ENCODE assay signal across 8 mouse cellular contexts in genomic region chr10:117148361-117149003, GRCm38 (mm10). TPM values are rescaled to one million over a fixed set of nuclear protein-coding genes. Genes with fewer than 3 reads are reported as not detected.
DNase-seq lines count a peak whose midpoint lies in the region; ATAC-seq and TF ChIP-seq lines count a peak whose summit lies in the region.

Gene Frs2 (minus strand): TSS chr10:117148534.

- ATAC-seq in forebrain, embryonic 12.5 days (ENCODE audit: low FRiP score), result peak; percentile 99
- ATAC-seq in heart, postnatal 0 days (ENCODE audit: insufficient read depth, low read depth), result peak; percentile 96
- peak; percentile 92 for ATAC-seq in liver, embryonic 16.5 days (ENCODE audit: low read depth)
- ATAC-seq in neural tube, embryonic 13.5 days (ENCODE audit: low read depth), result peak; percentile 98

- peak within 1 kb of the TSS; percentile 96 for H3K4me2 ChIP-seq in CH12.LX (ENCODE audit: insufficient read depth, low read depth, poor library complexity, severe bottlenecking)
- H3K4me2 ChIP-seq in forebrain, embryonic 12.5 days, result peak within 1 kb of the TSS; percentile 82
- H3K4me2 ChIP-seq in heart, postnatal 0 days (ENCODE audit: low read depth, low read length), result peak within 1 kb of the TSS; percentile 80
- peak within 1 kb of the TSS; percentile 78 for H3K4me2 ChIP-seq in liver, embryonic 16.5 days (ENCODE audit: low read depth, low read length)
- H3K4me2 ChIP-seq in neural tube, embryonic 13.5 days, result peak within 1 kb of the TSS; percentile 78

- H3K36me3 ChIP-seq in CH12.LX (replicated peaks in 1 of 2; ENCODE audit: control insufficient read depth in 1 of 2, insufficient read depth in 1 of 2, low read length in 1 of 2), result no peaks in the 10 kb centered on the region
- no peaks in the 10 kb centered on the region for H3K36me3 ChIP-seq in forebrain, embryonic 12.5 days (replicated peaks)
- no peaks in the 10 kb centered on the region for H3K36me3 ChIP-seq in heart, postnatal 0 days (replicated peaks; ENCODE audit: control insufficient read depth, insufficient read depth, low read length)
- no peaks in the 10 kb centered on the region for H3K36me3 ChIP-seq in liver, embryonic 16.5 days (ENCODE audit: control insufficient read depth, insufficient read depth)
- no peaks in the 10 kb centered on the region for H3K36me3 ChIP-seq in neural tube, embryonic 13.5 days
- no peaks in the 10 kb centered on the region for H3K36me3 ChIP-seq in testis, adult 2 months (ENCODE audit: control insufficient read depth, insufficient read depth, low read length)

- peak; percentile 92 for DNase-seq in CH12.LX (ENCODE audit: extremely low read depth)
- DNase-seq in c-Kit-positive CD71-positive TER-119-negative erythroid progenitor cells, embryonic 14.5 days (ENCODE audit: low read depth), result peak; percentile 93
- DNase-seq in heart, postnatal 0 days (ENCODE audit: low spot score), result peak; percentile 95
- DNase-seq in kidney, postnatal 4 days, result peak; percentile 98 to 99

- TF ChIP-seq POLR2A in CH12.LX (IDR thresholded peaks at IDR 0.05; ENCODE audit: low read depth, low read length), result peak; percentile 90
- TF ChIP-seq POLR2A in testis, adult 2 months (IDR thresholded peaks at IDR 0.05; ENCODE audit: control insufficient read depth, low read depth, low read length), result peak; percentile 61

- no peak for TF ChIP-seq CTCF in CH12.LX (conservative IDR thresholded peaks at IDR 0.05 in 1 of 2, IDR thresholded peaks at IDR 0.05 in 1 of 2; ENCODE audit: low read depth in 2 of 2, low read length in 2 of 2)
- TF ChIP-seq CTCF in heart, postnatal 0 days (IDR thresholded peaks at IDR 0.05; ENCODE audit: low read depth), result no peak
- TF ChIP-seq CTCF in testis, adult 2 months (IDR thresholded peaks at IDR 0.05; ENCODE audit: control insufficient read depth, insufficient read depth, insufficient replicate concordance, low read depth, low read length), result no peak

- H3K27ac ChIP-seq in CH12.LX (ENCODE audit: insufficient read depth, low read depth), result no peak within 1 kb of the TSS
- peak within 1 kb of the TSS; percentile 88 for H3K27ac ChIP-seq in forebrain, embryonic 12.5 days
- peak within 1 kb of the TSS; percentile 90 for H3K27ac ChIP-seq in heart, postnatal 0 days (ENCODE audit: low read depth)
- peak within 1 kb of the TSS; percentile 90 for H3K27ac ChIP-seq in liver, embryonic 16.5 days (ENCODE audit: low read length)
- H3K27ac ChIP-seq in neural tube, embryonic 13.5 days (replicated peaks), result peak within 1 kb of the TSS; percentile 90
- peak within 1 kb of the TSS; percentile 80 for H3K27ac ChIP-seq in testis, adult 2 months (ENCODE audit: control insufficient read depth, insufficient read depth, low read depth, low read length)

- peaks cover 40% of the 10 kb centered on the region for H3K79me2 ChIP-seq in CH12.LX (replicated peaks; ENCODE audit: control insufficient read depth, extremely low read depth, insufficient read depth, poor library complexity, severe bottlenecking)

- H3K9me3 ChIP-seq in CH12.LX (replicated peaks; ENCODE audit: low read length), result no peaks in the 10 kb centered on the region
- no peaks in the 10 kb centered on the region for H3K9me3 ChIP-seq in forebrain, embryonic 12.5 days
- no peaks in the 10 kb centered on the region for H3K9me3 ChIP-seq in heart, postnatal 0 days (replicated peaks; ENCODE audit: control insufficient read depth, low read length)
- H3K9me3 ChIP-seq in liver, embryonic 16.5 days (replicated peaks; ENCODE audit: control insufficient read depth, low read length), result no peaks in the 10 kb centered on the region
- no peaks in the 10 kb centered on the region for H3K9me3 ChIP-seq in neural tube, embryonic 13.5 days

- peak within 1 kb of the TSS; percentile 94 to 99 (median 95) for H3K4me3 ChIP-seq in CH12.LX (replicated peaks in 1 of 3; ENCODE audit: low read depth in 2 of 3, low read length in 2 of 3, poor library complexity in 1 of 3)
- peak within 1 kb of the TSS; percentile 98 for H3K4me3 ChIP-seq in forebrain, embryonic 12.5 days (replicated peaks)
- peak within 1 kb of the TSS; percentile 95 for H3K4me3 ChIP-seq in heart, postnatal 0 days (ENCODE audit: low read depth, low read length)
- H3K4me3 ChIP-seq in liver, embryonic 16.5 days (ENCODE audit: low read depth, low read length), result peak within 1 kb of the TSS; percentile 98
- H3K4me3 ChIP-seq in neural tube, embryonic 13.5 days, result peak within 1 kb of the TSS; percentile 100
- peak within 1 kb of the TSS; percentile 94 for H3K4me3 ChIP-seq in testis, adult 2 months (ENCODE audit: control insufficient read depth, low read depth, low read length)

- dilution Hi-C loops in CH12.LX (cut with MboI; ENCODE audit: extremely low pct_ligation_motif_present, extremely low pct_unique_long_range_greater_than_20kb, low sequenced_read_pairs), result no loop called here

- in situ Hi-C loops in CH12.LX (cut with MboI; ENCODE audit: low pct_ligation_motif_present, low pct_unique_long_range_greater_than_20kb, low sequenced_read_pairs), result no loop called here

- no peak for TF ChIP-seq EP300 in CH12.LX (IDR thresholded peaks at IDR 0.05; ENCODE audit: low read length)
- TF ChIP-seq EP300 in heart, postnatal 0 days (IDR thresholded peaks at IDR 0.05; ENCODE audit: low read depth), result no peak

- under 1% methylated on average over 53 of the region's 57 CpGs for WGBS in forebrain, embryonic 12.5 days
- WGBS in heart, postnatal 0 days, result under 1% methylated on average over 55 of the region's 57 CpGs
- WGBS in liver, embryonic 16.5 days (ENCODE audit: insufficient replicate concordance), result under 1% methylated on average over 48 of the region's 57 CpGs
- under 1% methylated on average over 49 of the region's 57 CpGs for WGBS in neural tube, embryonic 13.5 days

- H3K9ac ChIP-seq in CH12.LX (ENCODE audit: insufficient read depth, low read depth), result peak within 1 kb of the TSS; percentile 86
- H3K9ac ChIP-seq in forebrain, embryonic 12.5 days, result peak within 1 kb of the TSS; percentile 95
- peak within 1 kb of the TSS; percentile 98 for H3K9ac ChIP-seq in heart, postnatal 0 days (replicated peaks; ENCODE audit: low read depth, low read length)
- peak within 1 kb of the TSS; percentile 91 for H3K9ac ChIP-seq in liver, embryonic 16.5 days (ENCODE audit: low read depth, low read length)
- H3K9ac ChIP-seq in neural tube, embryonic 13.5 days, result peak within 1 kb of the TSS; percentile 97

- TF ChIP-seq RAD21 in CH12.LX (IDR thresholded peaks at IDR 0.05; ENCODE audit: low read depth, low read length), result no peak

- peaks cover 2 to 41% of the 10 kb centered on the region in 2 experiments; a peak in 2 of 4 replicates for H3K4me1 ChIP-seq in CH12.LX (ENCODE audit: control insufficient read depth in 1 of 2, insufficient read depth in 2 of 2)
- H3K4me1 ChIP-seq in forebrain, embryonic 12.5 days, result peaks cover 38% of the 10 kb centered on the region
- peaks cover 38% of the 10 kb centered on the region for H3K4me1 ChIP-seq in heart, postnatal 0 days (ENCODE audit: control insufficient read depth, insufficient read depth)
- peaks cover 51% of the 10 kb centered on the region for H3K4me1 ChIP-seq in liver, embryonic 16.5 days (ENCODE audit: control insufficient read depth, low read depth, low read length)
- peaks cover 70% of the 10 kb centered on the region for H3K4me1 ChIP-seq in neural tube, embryonic 13.5 days (replicated peaks)
- peaks cover 17% of the 10 kb centered on the region for H3K4me1 ChIP-seq in testis, adult 2 months (ENCODE audit: control insufficient read depth, insufficient read depth, low read length)

- H3K27me3 ChIP-seq in CH12.LX (replicated peaks), result peaks cover 10% of the 10 kb centered on the region
- peaks cover 31% of the 10 kb centered on the region for H3K27me3 ChIP-seq in forebrain, embryonic 12.5 days
- H3K27me3 ChIP-seq in heart, postnatal 0 days (ENCODE audit: control insufficient read depth, insufficient read depth, low read length), result no peaks in the 10 kb centered on the region
- no peaks in the 10 kb centered on the region for H3K27me3 ChIP-seq in liver, embryonic 16.5 days (ENCODE audit: control insufficient read depth, insufficient read depth, low read depth, low read length)
- no peaks in the 10 kb centered on the region for H3K27me3 ChIP-seq in neural tube, embryonic 13.5 days
- no peaks in the 10 kb centered on the region for H3K27me3 ChIP-seq in testis, adult 2 months (ENCODE audit: control insufficient read depth, insufficient read depth, low read length)

TF ChIP-seq in CH12.LX, 34 proteins besides CTCF, POLR2A, EP300 and RAD21 (continues in another document):
- TF ChIP-seq UBTF (IDR thresholded peaks at IDR 0.05; ENCODE audit: low read depth, low read length), result peak; percentile 65; the same call in 1 of the 2 replicates
- TF ChIP-seq CHD2 (IDR thresholded peaks at IDR 0.05; ENCODE audit: low read length), result peak; percentile 95
- peak; percentile 53; the same call in 1 of the 2 replicates for TF ChIP-seq POLR2AphosphoS2 (IDR thresholded peaks at IDR 0.05; ENCODE audit: low read depth, low read length)
- peak; percentile 43 for TF ChIP-seq SIN3A (IDR thresholded peaks at IDR 0.05; ENCODE audit: low read length)
- no peak for TF ChIP-seq JUN (IDR thresholded peaks at IDR 0.05; ENCODE audit: insufficient read depth, low read depth, low read length)
- no peak for TF ChIP-seq SMC3 (IDR thresholded peaks at IDR 0.05; ENCODE audit: low read depth, low read length)
- no peak for TF ChIP-seq BHLHE40 (IDR thresholded peaks at IDR 0.05; ENCODE audit: low read depth, low read length)
- TF ChIP-seq ELF1 (IDR thresholded peaks at IDR 0.05; ENCODE audit: low read depth, low read length), result peak; percentile 77
- peak; percentile 69 for TF ChIP-seq TCF12 (IDR thresholded peaks at IDR 0.05; ENCODE audit: low read depth, low read length)
- 0 out of 2 replicates have a peak, but pooled peaks have one; percentile 36 for TF ChIP-seq TBP (conservative IDR thresholded peaks at IDR 0.05; ENCODE audit: low read depth, low read length)
- no peak for TF ChIP-seq GABPA (IDR thresholded peaks at IDR 0.05; ENCODE audit: insufficient replicate concordance, low read depth, low read length)
- TF ChIP-seq USF2 (conservative IDR thresholded peaks at IDR 0.05; ENCODE audit: low read depth, low read length), result no peak
- no peak for TF ChIP-seq RCOR1 (conservative IDR thresholded peaks at IDR 0.05; ENCODE audit: low read depth, low read length)
- no peak for TF ChIP-seq ZKSCAN1 (IDR thresholded peaks at IDR 0.05; ENCODE audit: borderline replicate concordance, low read depth, low read length)

RNA-seq across cellular contexts. Expression of gene Frs2, which starts in this region (rescaled TPM):
- total RNA-seq in CH12.LX (2012; rRNA removed) (5.6 and 5.7 TPM in 2 replicates), CH12.LX (2014; rRNA removed) (3.8 and 4.3 TPM in 2 replicates)
- 10.3 and 10.4 TPM in 2 replicates for polyA plus RNA-seq in CH12.LX (2012; ENCODE audit: insufficient read length, low read depth)
- polyA plus RNA-seq in forebrain, embryonic 12.5 days (2016; fragmentation: Nextera tagmentation; extraction: Ambion mirVana), result 23.6 and 25.6 TPM in 2 replicates
- 13.2 and 14.1 TPM in 2 replicates for total RNA-seq in heart, postnatal 0 days (2014; rRNA removed; ENCODE audit: low replicate concordance)
- polyA plus RNA-seq in heart, postnatal 0 days (2015; fragmentation: Nextera tagmentation; extraction: Ambion mirVana), result 12.8 and 13.6 TPM in 2 replicates
- polyA plus RNA-seq in liver, embryonic 16.5 days (2015; fragmentation: Nextera tagmentation; extraction: Ambion mirVana), result 7.4 and 9.0 TPM in 2 replicates
- 20.9 and 27.1 TPM in 2 replicates for polyA plus RNA-seq in neural tube, embryonic 13.5 days (2015; fragmentation: Nextera tagmentation; extraction: Ambion mirVana)
- 8.0 and 10.3 TPM in 2 replicates for polyA plus RNA-seq in testis, adult 2 months (2012; rRNA removed)
